Mouse (Mus musculus) macrophage (primary cell): ENCODE results near the gene Grhpr. TPM values are rescaled to one million over a fixed set of nuclear protein-coding genes. Genes with fewer than 3 reads are reported as not detected.

Experiments
- H3K27ac ChIP-seq: fragments of 350-480 bp; formaldehyde crosslinking; 2 replicates; pipeline ENCODE4 v1.9.0; 2021
- H3K36me3 ChIP-seq: fragments of 350-480 bp; formaldehyde crosslinking; 2 replicates; pipeline ENCODE4 v1.9.0; 2021; ENCODE audit errors: inconsistent target
- H3K4me3 ChIP-seq: fragments of 350-480 bp; formaldehyde crosslinking; 2 replicates; pipeline ENCODE4 v1.9.0; 2021; ENCODE audit errors: inconsistent target
- H3K79me2 ChIP-seq: fragments of 350-480 bp; formaldehyde crosslinking; 2 replicates; pipeline ENCODE4 v1.9.0; 2021; ENCODE audit errors: inconsistent target
- WGBS: methylation state at CpG from one replicate; pipeline ENCODE4 v1.1.7; 2026; ENCODE audit warnings: inconsistent platforms; ENCODE audit not compliant: missing documents; 5-methylcytosine and 5-hydroxymethylcytosine counted together
- polyA plus RNA-seq: library from polyadenylated mRNA; stranded (reverse); fragments of 250-400 nt; gene quantifications from 3 replicates; pipeline ENCODE4 v1.2.4, GENCODE M21; 2018; ENCODE audit warnings: inconsistent platforms

Gene Grhpr
- polyA plus RNA-seq, 1 experiment from 2014 or later: 2.3 TPM

GRCm38 (mm10) chr4:44963156-44963555 is 18.0 kb upstream of the Grhpr start:
- WGBS: 12% methylated on average over 11 of the region's 11 CpGs
- H3K4me3 ChIP-seq: no peak overlapping the region
- no peak overlapping the region for H3K27ac ChIP-seq
- H3K36me3 ChIP-seq: no peaks in the 10 kb centered on the region
- H3K79me2 ChIP-seq: no peaks in the 10 kb centered on the region

GRCm38 (mm10) chr4:44965175-44965574 is 16.0 kb upstream of the Grhpr start:
- 89% methylated on average over 2 of the region's 2 CpGs for WGBS
- H3K36me3 ChIP-seq: no peaks in the 10 kb centered on the region
- no peak overlapping the region for H3K27ac ChIP-seq

GRCm38 (mm10) chr4:44965736-44966135 is 15.5 kb upstream of the Grhpr start:
- 93% methylated on average over 3 of the region's 3 CpGs for WGBS
- no peak overlapping the region for H3K4me3 ChIP-seq
- H3K79me2 ChIP-seq: no peaks in the 10 kb centered on the region
- no peak overlapping the region for H3K27ac ChIP-seq
- H3K36me3 ChIP-seq: no peaks in the 10 kb centered on the region

More at GRCm38 (mm10) chr4:44965175-44965574, 16.0 kb upstream of the Grhpr start:
- Histone ChIP-seq H3K4me3 (no peak overlapping the region), H3K79me2 (no peaks in the 10 kb centered on the region)

GRCm38 (mm10) chr4:44967402-44967801 is 13.8 kb upstream of the Grhpr start:
- Histone ChIP-seq H3K4me3 (no peak overlapping the region), H3K27ac (no peak overlapping the region), H3K79me2 (no peaks in the 10 kb centered on the region), H3K36me3 (no peaks in the 10 kb centered on the region)
- WGBS: 85% methylated on average over 8 of the region's 8 CpGs

GRCm38 (mm10) chr4:44970056-44970455 is 11.1 kb upstream of the Grhpr start:
- H3K4me3 ChIP-seq: no peak overlapping the region
- WGBS: 93% methylated on average over 6 of the region's 7 CpGs

GRCm38 (mm10) chr4:44970612-44971110 is 10.5 kb upstream of the Grhpr start:
- Histone ChIP-seq H3K27ac (no peak overlapping the region), H3K4me3 (no peak overlapping the region), H3K79me2 (no peaks in the 10 kb centered on the region), H3K36me3 (no peaks in the 10 kb centered on the region)
- 22% methylated on average over 10 of the region's 10 CpGs for WGBS

More at GRCm38 (mm10) chr4:44970056-44970455, 11.1 kb upstream of the Grhpr start:
- H3K36me3 ChIP-seq: no peaks in the 10 kb centered on the region
- H3K79me2 ChIP-seq: no peaks in the 10 kb centered on the region
- H3K27ac ChIP-seq: no peak overlapping the region

- no peak overlapping the region for H3K27ac ChIP-seq
- H3K79me2 ChIP-seq: no peaks in the 10 kb centered on the region
- 8% methylated on average over 9 of the region's 9 CpGs for WGBS
- H3K4me3 ChIP-seq: no peak overlapping the region
- no peaks in the 10 kb centered on the region for H3K36me3 ChIP-seq
Observed at GRCm38 (mm10) chr4:44973450-44973849, 7.7 kb upstream of the Grhpr start.

- Histone ChIP-seq H3K27ac (no peak overlapping the region), H3K4me3 (no peak overlapping the region), H3K36me3 (no peaks in the 10 kb centered on the region), H3K79me2 (no peaks in the 10 kb centered on the region)
- WGBS: 44% methylated on average over 14 of the region's 14 CpGs
Observed at GRCm38 (mm10) chr4:44973871-44974270, 7.3 kb upstream of the Grhpr start.

GRCm38 (mm10) chr4:44974331-44974730 is 6.9 kb upstream of the Grhpr start:
- H3K36me3 ChIP-seq: no peaks in the 10 kb centered on the region
- no peak overlapping the region for H3K27ac ChIP-seq
- H3K79me2 ChIP-seq: no peaks in the 10 kb centered on the region
- H3K4me3 ChIP-seq: no peak overlapping the region
- 88% methylated on average over 8 of the region's 8 CpGs for WGBS

GRCm38 (mm10) chr4:44976026-44976615 is 5.1 kb upstream of the Grhpr start:
- no peak overlapping the region for H3K27ac ChIP-seq
- H3K4me3 ChIP-seq: no peak overlapping the region
- 90% methylated on average over 6 of the region's 6 CpGs for WGBS

GRCm38 (mm10) chr4:44976921-44977710 is 4.1 kb upstream of the Grhpr start:
- H3K4me3 ChIP-seq: no peak overlapping the region
- no peak overlapping the region for H3K27ac ChIP-seq
- 93% methylated on average over 9 of the region's 10 CpGs for WGBS
- no peaks in the 10 kb centered on the region for H3K36me3 ChIP-seq
- no peaks in the 10 kb centered on the region for H3K79me2 ChIP-seq

More at GRCm38 (mm10) chr4:44976026-44976615, 5.1 kb upstream of the Grhpr start:
- H3K79me2 ChIP-seq: no peaks in the 10 kb centered on the region
- H3K36me3 ChIP-seq: no peaks in the 10 kb centered on the region

- Histone ChIP-seq H3K27ac (no peak overlapping the region), H3K4me3 (no peak overlapping the region), H3K79me2 (no peaks in the 10 kb centered on the region), H3K36me3 (no peaks in the 10 kb centered on the region)
- WGBS: 91% methylated on average over 5 of the region's 5 CpGs
Observed at GRCm38 (mm10) chr4:44978175-44978574, 3.0 kb upstream of the Grhpr start.

- Histone ChIP-seq H3K79me2 (no peaks in the 10 kb centered on the region), H3K27ac (no peak overlapping the region), H3K4me3 (no peak overlapping the region), H3K36me3 (no peaks in the 10 kb centered on the region)
- WGBS: 63% methylated on average over 7 of the region's 7 CpGs
Observed at GRCm38 (mm10) chr4:44979794-44980338, 1.3 kb upstream of the Grhpr start.

- Histone ChIP-seq H3K79me2 (no peaks in the 10 kb centered on the region), H3K27ac (no peak overlapping the region), H3K4me3 (peak overlapping the region; percentile 38), H3K36me3 (no peaks in the 10 kb centered on the region)
- 67% methylated on average over 5 of the region's 5 CpGs for WGBS
Observed at GRCm38 (mm10) chr4:44981974-44982287, 736 bp downstream of the Grhpr start.
